Mouse (Mus musculus) stomach, embryonic 15.5 days (tissue): ENCODE measurements around the gene Fhad1. TPM values are rescaled to one million over a fixed set of nuclear protein-coding genes. Genes with fewer than 3 reads are reported as not detected.
A peak's percentile ranks its signal among the peaks of the same experiment; 100 is the strongest.

Experiments
- ATAC-seq: fragments of 200-750 bp; cut with Nextera tagmentation; 2 replicates; pipeline ENCODE4 v1.8.0; 2017; ENCODE audit warnings: low read depth, moderate number of reproducible peaks, moderate TSS enrichment; ENCODE audit not compliant: insufficient read depth, low FRiP score
- H3K27ac ChIP-seq: fragments of 300-500 bp; sonication (generic); 2 replicates; pipeline ENCODE4 v1.5.1; 2015; ENCODE audit warnings: mild to moderate bottlenecking, inconsistent platforms
- H3K27me3 ChIP-seq: fragments of 300-500 bp; sonication (generic); replicated peaks from 2 replicates; pipeline ENCODE4 v1.6.1; 2015; ENCODE audit warnings: inconsistent platforms
- H3K36me3 ChIP-seq: fragments of 300-500 bp; sonication (generic); 2 replicates; pipeline ENCODE4 v1.6.1; 2015; ENCODE audit warnings: inconsistent platforms
- H3K4me1 ChIP-seq: fragments of 300-500 bp; sonication (generic); 2 replicates; pipeline ENCODE4 v1.6.1; 2015; ENCODE audit warnings: inconsistent platforms
- H3K4me2 ChIP-seq: fragments of 300-500 bp; sonication (generic); 2 replicates; pipeline ENCODE4 v1.6.1; 2015; ENCODE audit warnings: mild to moderate bottlenecking, inconsistent platforms
- H3K4me3 ChIP-seq: fragments of 300-500 bp; sonication (generic); replicated peaks from 2 replicates; pipeline ENCODE4 v1.5.1; 2015; ENCODE audit warnings: inconsistent platforms
- H3K9ac ChIP-seq: fragments of 300-500 bp; sonication (generic); 2 replicates; pipeline ENCODE4 v1.6.1; 2015; ENCODE audit warnings: inconsistent platforms
- H3K9me3 ChIP-seq: fragments of 300-500 bp; sonication (generic); 2 replicates; pipeline ENCODE4 v1.6.1; 2016; ENCODE audit warnings: inconsistent platforms
- WGBS: fragments of 180-500 bp; shearing (Covaris S2); methylation state at CpG from one replicate; pipeline ENCODE4 v1.1.7; 2015; 5-methylcytosine and 5-hydroxymethylcytosine counted together
- polyA plus RNA-seq: library from polyadenylated mRNA; unstranded; fragments of >200 nt; fragmentation: Nextera tagmentation; extraction: Ambion mirVana; gene quantifications from 2 replicates; pipeline ENCODE4 v1.2.1, GENCODE M21; 2015

Fhad1 gene
- polyA plus RNA-seq, 1 experiment from 2014 or later: 2.7 TPM

DNA sequence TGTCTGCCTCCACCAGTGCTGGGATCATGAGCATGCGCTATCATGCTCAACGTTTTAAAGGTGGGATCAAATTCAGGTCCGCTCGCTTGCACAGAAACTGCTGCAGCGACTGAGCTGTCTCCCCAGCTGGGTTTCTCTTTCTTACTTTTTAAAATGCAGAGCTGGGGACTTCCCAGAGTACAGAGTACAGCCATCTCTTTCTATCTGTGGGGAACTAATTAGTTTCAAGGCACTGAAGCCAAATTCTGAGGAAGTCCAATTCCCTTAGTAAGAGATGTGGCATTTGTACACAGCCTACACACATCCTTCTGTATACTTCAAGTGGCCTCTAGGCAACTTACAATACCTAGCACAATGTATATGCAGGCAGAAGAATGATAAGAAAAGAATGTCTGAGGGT is 62.1 kb downstream of the Fhad1 start:
- Histone ChIP-seq H3K9ac (no peak overlapping the region), H3K4me1 (peaks cover 35% of the 10 kb centered on the region), H3K4me3 (no peak overlapping the region), H3K9me3 (no peaks in the 10 kb centered on the region), H3K27me3 (no peaks in the 10 kb centered on the region), H3K36me3 (no peaks in the 10 kb centered on the region), H3K27ac (0 out of 2 replicates have a peak overlapping the region, but pooled peaks have one; percentile 24), H3K4me2 (no peak overlapping the region)
- no peak for ATAC-seq
- 47% methylated on average over 5 of the region's 5 CpGs for WGBS

DNA sequence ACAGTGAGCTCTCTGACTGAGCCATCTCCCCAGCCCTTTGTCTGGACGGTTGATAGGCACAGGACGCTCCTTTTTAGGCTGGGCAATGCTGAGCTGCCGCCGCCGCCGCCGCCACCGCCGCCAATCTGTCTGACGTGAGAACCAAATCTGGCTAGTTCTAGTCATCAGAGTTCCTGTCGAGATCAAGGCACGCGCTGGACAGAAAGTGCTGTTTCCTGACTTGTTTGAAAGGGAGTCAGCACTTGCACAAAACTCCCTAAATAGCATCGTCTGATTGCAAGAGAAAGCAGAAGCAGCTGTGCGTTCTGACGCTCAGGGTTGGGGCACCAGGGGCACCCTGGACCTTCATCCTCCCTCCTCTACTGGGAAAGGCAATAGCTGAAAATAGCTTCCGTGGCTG is 62.8 kb downstream of the Fhad1 start:
- Histone ChIP-seq H3K4me3 (no peak overlapping the region), H3K4me2 (no peak overlapping the region), H3K27me3 (no peaks in the 10 kb centered on the region), H3K9ac (no peak overlapping the region), H3K4me1 (peaks cover 34% of the 10 kb centered on the region), H3K9me3 (no peaks in the 10 kb centered on the region), H3K27ac (peak overlapping the region; percentile 33; the same call in 1 of the 2 replicates), H3K36me3 (no peaks in the 10 kb centered on the region)
- ATAC-seq: no peak
- 58% methylated on average over 17 of the region's 17 CpGs for WGBS

DNA sequence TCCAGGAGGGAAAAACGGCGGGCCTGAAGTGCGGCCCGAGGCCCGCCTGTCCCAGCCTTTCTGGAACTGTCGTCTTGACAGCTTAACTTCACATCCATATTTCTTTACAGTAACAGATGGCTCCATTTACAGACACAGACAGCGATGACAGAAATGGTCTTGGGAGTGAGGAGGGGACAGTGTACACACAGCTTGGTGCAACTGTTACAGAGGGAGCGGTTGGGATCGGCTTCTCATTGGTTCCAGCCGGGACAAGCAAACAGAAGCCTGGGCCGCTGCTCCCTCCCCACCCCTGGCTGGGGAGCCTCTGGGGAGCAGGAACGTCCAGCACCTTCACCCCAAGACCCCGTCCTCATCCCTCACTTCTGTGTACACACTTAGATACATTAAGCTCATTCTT is 65.4 kb downstream of the Fhad1 start:
- H3K27ac ChIP-seq: peak overlapping the region; percentile 42; the same call in 1 of the 2 replicates
- no peak overlapping the region for H3K4me3 ChIP-seq
- no peaks in the 10 kb centered on the region for H3K36me3 ChIP-seq
- peaks cover 27% of the 10 kb centered on the region for H3K4me1 ChIP-seq
- no peaks in the 10 kb centered on the region for H3K9me3 ChIP-seq
- H3K9ac ChIP-seq: no peak overlapping the region
- ATAC-seq: peak; percentile 74
- 22% methylated on average over 13 of the region's 13 CpGs for WGBS
- no peaks in the 10 kb centered on the region for H3K27me3 ChIP-seq
- H3K4me2 ChIP-seq: peak overlapping the region; percentile 19; the same call in 1 of the 2 replicates

DNA sequence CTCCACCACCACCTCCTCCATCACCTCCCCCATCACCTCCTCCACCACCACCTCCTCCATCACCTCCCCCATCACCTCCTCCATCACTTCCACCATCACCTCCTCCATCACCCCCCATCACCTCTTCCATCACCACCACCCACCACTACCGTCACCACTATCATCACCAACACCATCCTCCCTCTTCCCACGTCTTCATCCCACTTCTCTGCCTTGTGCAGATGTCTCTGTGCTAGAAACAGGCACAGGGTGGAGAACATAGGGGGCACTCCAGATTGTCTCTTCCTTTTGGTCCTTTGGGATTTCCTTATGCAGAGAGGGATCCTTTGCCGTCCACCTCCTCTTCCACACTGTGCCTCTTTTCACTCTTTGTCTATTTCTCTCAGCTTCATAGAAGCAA is 66.1 kb downstream of the Fhad1 start:
- peaks cover 23% of the 10 kb centered on the region for H3K4me1 ChIP-seq
- H3K9me3 ChIP-seq: no peaks in the 10 kb centered on the region
- H3K9ac ChIP-seq: no peak overlapping the region
- no peak for ATAC-seq
- H3K4me2 ChIP-seq: no peak overlapping the region
- no peak overlapping the region for H3K4me3 ChIP-seq
- 78% methylated on average over 3 of the region's 3 CpGs for WGBS
- peak overlapping the region; percentile 42; the same call in 1 of the 2 replicates for H3K27ac ChIP-seq
- no peaks in the 10 kb centered on the region for H3K36me3 ChIP-seq
- no peaks in the 10 kb centered on the region for H3K27me3 ChIP-seq

DNA sequence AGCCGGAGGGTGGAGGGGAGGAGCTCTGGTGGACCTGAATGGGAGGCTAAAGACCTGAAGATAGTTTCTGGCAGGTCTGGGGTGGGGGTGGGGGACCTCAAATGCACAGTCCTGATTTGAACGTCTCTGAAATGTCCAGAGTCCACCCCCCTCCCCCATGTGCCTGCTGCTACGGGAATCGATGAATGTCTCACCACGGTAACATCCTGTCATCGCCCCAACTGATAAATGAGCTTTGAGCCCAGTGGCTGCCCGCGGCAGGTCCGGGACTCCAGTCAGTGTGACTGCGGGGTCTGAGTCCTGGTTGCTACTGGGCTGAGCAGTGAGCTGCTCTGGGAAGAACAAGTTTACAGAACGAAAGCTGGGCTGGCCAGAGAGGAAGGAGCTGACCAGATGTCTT is 72.5 kb downstream of the Fhad1 start:
- no peak overlapping the region for H3K27ac ChIP-seq
- H3K9me3 ChIP-seq: no peaks in the 10 kb centered on the region
- 0 out of 2 replicates have a peak, but pooled peaks have one; percentile 27 for ATAC-seq
- H3K4me2 ChIP-seq: peak overlapping the region; percentile 13; the same call in 1 of the 2 replicates
- no peak overlapping the region for H3K9ac ChIP-seq
- H3K27me3 ChIP-seq: no peaks in the 10 kb centered on the region
- peaks cover 13% of the 10 kb centered on the region for H3K4me1 ChIP-seq
- no peak overlapping the region for H3K4me3 ChIP-seq
- H3K36me3 ChIP-seq: no peaks in the 10 kb centered on the region
- 12% methylated on average over 11 of the region's 11 CpGs for WGBS

DNA sequence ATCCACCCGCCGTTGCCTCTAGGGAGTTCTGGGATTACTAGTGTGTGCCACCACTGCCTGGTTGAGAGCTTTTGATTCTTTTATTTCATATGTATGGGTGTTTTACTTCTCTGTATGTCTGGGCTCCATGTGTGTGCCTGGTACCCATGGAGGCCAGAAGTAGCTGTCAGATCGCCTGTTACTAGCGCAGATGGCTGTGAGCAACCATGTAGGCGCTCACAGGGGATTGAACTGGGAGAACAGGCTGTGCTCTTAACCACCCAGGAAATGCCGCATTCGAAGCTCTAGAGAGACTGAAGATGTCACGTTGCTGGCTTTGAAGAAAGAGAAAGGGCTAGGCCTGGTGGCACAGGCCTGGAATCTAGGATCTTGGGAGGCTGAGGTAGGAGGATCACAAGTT is 73.6 kb downstream of the Fhad1 start:
- no peak overlapping the region for H3K4me3 ChIP-seq
- no peak for ATAC-seq
- H3K9ac ChIP-seq: no peak overlapping the region
- H3K27me3 ChIP-seq: no peaks in the 10 kb centered on the region
- peaks cover 13% of the 10 kb centered on the region for H3K4me1 ChIP-seq
- H3K36me3 ChIP-seq: no peaks in the 10 kb centered on the region
- H3K4me2 ChIP-seq: no peak overlapping the region
- 86% methylated on average over 8 of the region's 8 CpGs for WGBS
- no peak overlapping the region for H3K27ac ChIP-seq
- H3K9me3 ChIP-seq: no peaks in the 10 kb centered on the region

DNA sequence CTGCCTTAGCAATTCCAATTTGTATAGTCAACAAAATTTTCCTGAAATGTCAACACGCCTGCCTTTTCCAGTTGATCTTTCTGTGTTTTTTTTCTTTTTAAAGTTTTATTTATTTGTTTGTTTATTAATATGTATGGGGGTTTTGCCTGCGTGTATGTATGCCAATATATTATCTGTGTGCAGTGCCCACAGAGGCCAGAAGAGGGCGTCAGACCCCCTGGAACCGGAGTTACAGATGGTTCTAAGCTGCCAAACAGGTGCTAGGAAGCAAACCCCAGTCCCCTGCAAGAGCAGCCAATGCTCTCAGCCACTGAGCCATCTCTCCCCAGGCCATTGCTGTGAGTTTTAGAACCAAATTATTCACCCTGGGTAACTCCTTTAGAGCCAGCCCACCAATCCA is 76.3 kb downstream of the Fhad1 start:
- no peak for ATAC-seq
- Histone ChIP-seq H3K4me3 (no peak overlapping the region), H3K4me2 (no peak overlapping the region), H3K4me1 (peaks cover 13% of the 10 kb centered on the region), H3K27me3 (no peaks in the 10 kb centered on the region), H3K36me3 (no peaks in the 10 kb centered on the region), H3K27ac (no peak overlapping the region), H3K9ac (no peak overlapping the region), H3K9me3 (no peaks in the 10 kb centered on the region)
- 78% methylated on average over 4 of the region's 4 CpGs for WGBS

DNA sequence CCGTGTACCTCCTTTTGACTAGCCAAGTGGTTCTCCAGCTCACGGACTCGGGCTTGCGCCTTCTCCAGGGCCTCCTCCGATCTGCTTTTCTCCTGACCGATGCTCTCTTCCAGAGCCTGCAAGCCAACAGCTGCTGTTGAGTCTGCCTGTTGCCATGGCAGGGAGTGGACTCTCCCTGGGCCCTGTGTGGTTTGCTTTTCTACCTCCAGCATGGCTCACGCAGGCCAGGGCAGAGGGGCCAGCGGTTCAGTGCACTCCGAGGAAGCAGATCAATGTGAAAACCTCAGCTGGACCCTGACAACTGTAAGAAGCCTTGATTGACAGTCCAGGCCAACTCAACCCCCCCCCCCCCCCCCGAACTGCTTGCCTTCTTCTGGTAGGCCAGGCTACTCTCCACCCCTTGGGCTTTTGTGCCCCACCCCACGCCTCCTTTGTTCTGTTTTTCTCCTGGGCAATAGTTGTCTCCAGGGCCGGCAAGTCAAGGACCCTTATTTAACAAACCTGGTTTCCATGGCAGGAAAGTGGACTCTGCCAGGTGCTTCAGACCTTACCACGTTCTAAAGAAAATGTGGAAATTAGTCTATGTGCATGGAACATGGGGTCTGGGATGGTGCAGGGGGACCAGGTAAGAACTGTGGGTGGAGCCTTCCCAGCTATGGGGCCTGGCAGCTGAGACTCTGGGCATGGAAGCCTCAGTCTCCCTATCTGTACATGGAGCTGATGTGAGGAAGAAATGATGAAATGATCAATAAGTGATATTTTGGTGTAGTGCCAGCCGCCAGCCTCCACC is 81.9 kb downstream of the Fhad1 start:
- H3K4me2 ChIP-seq: no peak overlapping the region
- WGBS: 58% methylated on average over 14 of the region's 14 CpGs
- no peaks in the 10 kb centered on the region for H3K36me3 ChIP-seq
- H3K4me1 ChIP-seq: peaks cover 13% of the 10 kb centered on the region; the same call in 1 of the 2 replicates
- no peak overlapping the region for H3K4me3 ChIP-seq
- ATAC-seq: no peak
- no peak overlapping the region for H3K27ac ChIP-seq
- H3K9ac ChIP-seq: no peak overlapping the region
- H3K9me3 ChIP-seq: no peaks in the 10 kb centered on the region
- no peaks in the 10 kb centered on the region for H3K27me3 ChIP-seq

DNA sequence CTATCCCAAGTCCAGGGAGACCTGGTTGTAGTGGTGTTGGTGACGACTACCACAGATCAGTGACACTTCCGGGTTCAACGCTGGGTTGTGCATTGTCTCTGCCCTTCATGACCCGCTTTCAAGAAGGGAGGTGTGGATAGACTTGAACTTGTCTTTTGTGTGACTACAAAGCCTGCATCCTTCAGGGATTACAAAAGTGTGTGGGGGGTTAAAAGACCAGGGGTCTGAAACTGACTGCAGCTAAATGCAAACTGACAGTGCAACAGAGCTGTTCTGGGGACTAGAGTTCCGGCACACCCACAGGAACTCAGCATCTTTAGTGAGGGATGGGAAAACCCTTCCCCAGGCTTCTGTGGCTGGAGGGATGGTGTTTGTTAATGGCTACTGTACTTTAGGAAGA is 83.4 kb downstream of the Fhad1 start:
- 85% methylated on average over 5 of the region's 5 CpGs for WGBS
- H3K4me2 ChIP-seq: no peak overlapping the region
- no peaks in the 10 kb centered on the region for H3K9me3 ChIP-seq
- H3K27me3 ChIP-seq: no peaks in the 10 kb centered on the region
- H3K4me3 ChIP-seq: no peak overlapping the region
- H3K27ac ChIP-seq: no peak overlapping the region
- H3K4me1 ChIP-seq: peaks cover 13% of the 10 kb centered on the region; the same call in 1 of the 2 replicates
- no peaks in the 10 kb centered on the region for H3K36me3 ChIP-seq
- ATAC-seq: no peak
- H3K9ac ChIP-seq: no peak overlapping the region

DNA sequence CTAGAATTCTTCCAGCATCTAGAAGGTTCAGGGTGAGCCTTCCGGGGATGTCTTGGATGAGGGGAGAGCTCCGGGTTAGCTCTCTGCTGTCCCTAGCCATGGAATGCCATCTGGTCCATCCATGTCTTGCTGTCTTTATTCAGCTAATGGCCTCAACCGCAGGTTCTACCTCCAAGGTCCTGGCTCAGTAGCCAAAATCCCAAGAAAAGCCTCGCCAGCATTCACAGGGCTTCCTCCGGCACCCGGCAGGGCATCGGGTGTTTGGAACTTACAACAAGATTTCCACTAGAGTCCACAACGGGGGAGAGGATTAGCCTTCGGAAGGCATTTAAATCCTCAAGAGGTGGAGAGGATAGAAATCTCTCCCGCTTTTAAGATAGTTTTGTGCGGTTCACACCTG is 84.9 kb downstream of the Fhad1 start:
- Histone ChIP-seq H3K27ac (no peak overlapping the region), H3K4me2 (no peak overlapping the region), H3K4me1 (peaks cover 18% of the 10 kb centered on the region; the same call in 1 of the 2 replicates), H3K27me3 (no peaks in the 10 kb centered on the region), H3K9ac (no peak overlapping the region), H3K36me3 (no peaks in the 10 kb centered on the region), H3K9me3 (no peaks in the 10 kb centered on the region), H3K4me3 (no peak overlapping the region)
- 87% methylated on average over 11 of the region's 11 CpGs for WGBS
- no peak for ATAC-seq

DNA sequence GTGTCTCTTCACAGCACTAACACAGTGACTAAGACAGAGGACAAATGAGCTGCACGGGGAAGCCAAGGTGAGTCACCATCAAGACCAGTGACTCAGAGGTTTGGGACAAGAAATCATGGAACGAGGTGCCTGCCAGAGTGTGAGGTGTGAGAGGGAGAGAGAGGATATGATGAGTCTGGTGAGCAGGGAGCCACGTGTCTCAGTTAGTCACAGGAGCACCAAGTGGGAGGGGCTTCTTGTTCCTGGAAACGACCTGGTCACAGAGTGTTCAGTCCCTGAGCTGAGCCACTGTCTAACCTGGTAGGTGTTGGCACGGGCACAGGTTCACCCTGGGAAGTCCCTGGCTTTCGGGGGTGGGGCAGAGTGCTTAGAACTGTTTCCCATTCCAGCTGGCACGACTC is 86.0 kb downstream of the Fhad1 start:
- Histone ChIP-seq H3K4me3 (no peak overlapping the region), H3K27me3 (no peaks in the 10 kb centered on the region), H3K9me3 (no peaks in the 10 kb centered on the region), H3K9ac (no peak overlapping the region), H3K4me1 (peaks cover 18% of the 10 kb centered on the region; the same call in 1 of the 2 replicates), H3K4me2 (no peak overlapping the region), H3K27ac (no peak overlapping the region), H3K36me3 (no peaks in the 10 kb centered on the region)
- 55% methylated on average over 7 of the region's 7 CpGs for WGBS
- ATAC-seq: peak; percentile 36; the same call in 1 of the 2 replicates

DNA sequence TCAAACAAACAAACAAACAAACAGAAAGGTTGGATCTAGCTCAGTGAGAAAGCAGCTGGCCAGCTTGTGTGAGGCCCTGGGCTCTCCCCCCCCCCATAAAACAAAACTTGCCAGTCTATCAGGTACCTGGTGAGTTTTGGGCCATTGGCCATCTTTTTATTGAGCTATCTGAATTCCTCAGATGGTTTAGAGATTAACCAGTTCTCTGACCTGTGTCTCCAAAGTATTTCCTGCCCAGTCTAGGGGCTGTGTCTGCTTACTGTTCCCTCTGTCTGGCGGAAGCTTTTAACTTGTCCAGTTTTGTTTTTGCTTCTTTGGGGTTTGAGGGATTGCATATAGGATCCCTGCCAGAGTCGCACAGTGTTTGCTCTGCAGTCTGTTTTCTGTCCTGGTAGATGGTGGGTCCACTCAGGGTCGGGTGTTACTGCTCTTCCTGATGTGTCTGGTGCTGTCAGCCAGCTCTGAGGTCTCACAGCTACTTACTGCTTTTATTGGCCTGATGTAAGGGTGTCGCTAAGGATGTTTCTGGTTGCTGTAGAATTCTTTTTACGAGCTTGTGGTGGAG is 89.0 kb downstream of the Fhad1 start:
- Histone ChIP-seq H3K27ac (peak overlapping the region; percentile 49; the same call in 1 of the 2 replicates), H3K4me2 (no peak overlapping the region), H3K36me3 (no peaks in the 10 kb centered on the region), H3K27me3 (no peaks in the 10 kb centered on the region), H3K9ac (no peak overlapping the region), H3K4me1 (peaks cover 15% of the 10 kb centered on the region; the same call in 1 of the 2 replicates), H3K9me3 (no peaks in the 10 kb centered on the region), H3K4me3 (no peak overlapping the region)
- 30% methylated on average over 5 of the region's 5 CpGs for WGBS
- ATAC-seq: peak; percentile 40; the same call in 1 of the 2 replicates
